Mouse (Mus musculus) hindbrain, postnatal 0 days (tissue): ENCODE measurements around the gene Slc39a8. TPM values are rescaled to one million over a fixed set of nuclear protein-coding genes. Genes with fewer than 3 reads are reported as not detected.

ENCODE experiments used
- ATAC-seq: fragments of 200-750 bp; cut with Nextera tagmentation; 2 replicates; pipeline ENCODE4 v1.8.0; 2017; ENCODE audit warnings: mild to moderate bottlenecking, moderate TSS enrichment, moderate library complexity
- DNase-seq: peaks from one replicate; pipeline ENCODE4 v3.0.0-alpha.2; 2015; ENCODE audit warnings: low spot score
- H3K27ac ChIP-seq: fragments of 300-500 bp; sonication (generic); 2 replicates; pipeline ENCODE4 v1.5.1; 2014; ENCODE audit warnings: mild to moderate bottlenecking
- H3K27me3 ChIP-seq: fragments of 300-500 bp; sonication (generic); 2 replicates; pipeline ENCODE4 v1.6.1; 2014; ENCODE audit warnings: low read length, mixed read lengths; ENCODE audit not compliant: insufficient read depth
- H3K36me3 ChIP-seq: fragments of 300-500 bp; sonication (generic); 2 replicates; pipeline ENCODE4 v1.6.1; 2014; ENCODE audit warnings: low read length, mixed read lengths; ENCODE audit not compliant: insufficient read depth
- H3K4me1 ChIP-seq: fragments of 300-500 bp; sonication (generic); 2 replicates; pipeline ENCODE4 v1.6.1; 2014; ENCODE audit warnings: antibody characterized with exemption, low read length, mixed read lengths; ENCODE audit not compliant: insufficient read depth
- H3K4me2 ChIP-seq: fragments of 300-500 bp; sonication (generic); 2 replicates; pipeline ENCODE4 v1.6.1; 2014; ENCODE audit warnings: low read depth, mild to moderate bottlenecking, low read length, moderate library complexity, mixed read lengths
- H3K4me3 ChIP-seq: fragments of 300-500 bp; sonication (generic); 2 replicates; pipeline ENCODE4 v1.5.1; 2014; ENCODE audit warnings: low read length
- H3K9ac ChIP-seq: fragments of 300-500 bp; sonication (generic); replicated peaks from 2 replicates; pipeline ENCODE4 v1.6.1; 2014; ENCODE audit warnings: mild to moderate bottlenecking, low read length, moderate library complexity, mixed read lengths
- H3K9me3 ChIP-seq: fragments of 300-500 bp; sonication (generic); 2 replicates; pipeline ENCODE4 v1.6.1; 2016; ENCODE audit warnings: low read length, mixed read lengths
- CTCF ChIP-seq: IDR thresholded peaks from 2 replicates; pipeline ENCODE4 v1.5.1; 2016; ENCODE audit warnings: antibody characterized with exemption, control low read depth, low read depth
- WGBS: fragments of 180-500 bp; shearing (Covaris S2); extraction: QIAGEN DNeasy Blood & Tissue Kit; methylation state at CpG from one replicate; pipeline ENCODE4 v1.1.7; 2014; 5-methylcytosine and 5-hydroxymethylcytosine counted together
- polyA plus RNA-seq: library from polyadenylated mRNA; unstranded; fragments of >200 nt; fragmentation: Nextera tagmentation; extraction: Ambion mirVana; gene quantifications from 2 replicates; pipeline ENCODE4 v1.2.1, GENCODE M21; 2015
- total RNA-seq: library from RNA; depleted of rRNA; stranded (reverse); fragments of >200 nt; gene quantifications from 2 replicates; pipeline ENCODE4 v1.2.3, GENCODE M21; 2014

The Slc39a8 gene
- total and polyA plus RNA-seq, 2 experiments from 2014 or later: 15.5 to 22.4 TPM

- no peaks in the 10 kb centered on the region for H3K4me1 ChIP-seq
- ATAC-seq: no peak
- no peaks in the 10 kb centered on the region for H3K36me3 ChIP-seq
- no peak overlapping the region for H3K4me3 ChIP-seq
- H3K27me3 ChIP-seq: no peaks in the 10 kb centered on the region
- DNase-seq: peak; percentile 15
- no peak for TF ChIP-seq CTCF
- H3K4me2 ChIP-seq: no peak overlapping the region
- WGBS: 28% methylated on average over 1 of the region's 1 CpGs
- H3K9me3 ChIP-seq: no peaks in the 10 kb centered on the region
- H3K9ac ChIP-seq: no peak overlapping the region
- no peak overlapping the region for H3K27ac ChIP-seq
Observed at GRCm38 (mm10) chr3:135856303-135856702, 31.2 kb downstream of the Slc39a8 start.

GRCm38 (mm10) chr3:135857134-135857533 is 32.1 kb downstream of the Slc39a8 start:
- H3K36me3 ChIP-seq: no peaks in the 10 kb centered on the region
- no peaks in the 10 kb centered on the region for H3K9me3 ChIP-seq
- H3K4me2 ChIP-seq: no peak overlapping the region
- 35% methylated on average over 5 of the region's 5 CpGs for WGBS
- no peaks in the 10 kb centered on the region for H3K27me3 ChIP-seq
- DNase-seq (peak; percentile 24), ATAC-seq (no peak)
- H3K4me1 ChIP-seq: no peaks in the 10 kb centered on the region
- TF ChIP-seq CTCF: no peak
- no peak overlapping the region for H3K4me3 ChIP-seq
- no peak overlapping the region for H3K27ac ChIP-seq
- no peak overlapping the region for H3K9ac ChIP-seq

GRCm38 (mm10) chr3:135859431-135859830 is 34.4 kb downstream of the Slc39a8 start:
- H3K9me3 ChIP-seq: no peaks in the 10 kb centered on the region
- WGBS: 66% methylated on average over 5 of the region's 5 CpGs
- ATAC-seq (no peak), DNase-seq (no peak)
- no peak overlapping the region for H3K4me2 ChIP-seq
- no peak overlapping the region for H3K27ac ChIP-seq
- no peaks in the 10 kb centered on the region for H3K27me3 ChIP-seq
- H3K9ac ChIP-seq: no peak overlapping the region
- H3K4me1 ChIP-seq: no peaks in the 10 kb centered on the region
- TF ChIP-seq CTCF: no peak
- no peaks in the 10 kb centered on the region for H3K36me3 ChIP-seq
- no peak overlapping the region for H3K4me3 ChIP-seq

GRCm38 (mm10) chr3:135862804-135863203 is 37.7 kb downstream of the Slc39a8 start:
- 56% methylated on average over 9 of the region's 9 CpGs for WGBS
- peak; percentile 80 for DNase-seq
- no peaks in the 10 kb centered on the region for H3K4me1 ChIP-seq
- no peaks in the 10 kb centered on the region for H3K9me3 ChIP-seq
- no peak overlapping the region for H3K4me3 ChIP-seq
- H3K27me3 ChIP-seq: no peaks in the 10 kb centered on the region
- peak; percentile 80 for ATAC-seq
- TF ChIP-seq CTCF: peak; percentile 81
- H3K36me3 ChIP-seq: no peaks in the 10 kb centered on the region
- H3K9ac ChIP-seq: no peak overlapping the region
- H3K27ac ChIP-seq: no peak overlapping the region
- no peak overlapping the region for H3K4me2 ChIP-seq

GRCm38 (mm10) chr3:135869041-135869440 is 44.0 kb downstream of the Slc39a8 start:
- ATAC-seq (no peak), DNase-seq (peak; percentile 15)
- no peaks in the 10 kb centered on the region for H3K9me3 ChIP-seq
- no peaks in the 10 kb centered on the region for H3K27me3 ChIP-seq
- H3K9ac ChIP-seq: no peak overlapping the region
- no peak overlapping the region for H3K4me2 ChIP-seq
- no peak overlapping the region for H3K4me3 ChIP-seq
- H3K36me3 ChIP-seq: no peaks in the 10 kb centered on the region
- no peak overlapping the region for H3K27ac ChIP-seq
- TF ChIP-seq CTCF: no peak
- WGBS: 45% methylated on average over 4 of the region's 4 CpGs
- H3K4me1 ChIP-seq: no peaks in the 10 kb centered on the region

- no peak overlapping the region for H3K4me3 ChIP-seq
- WGBS: 93% methylated on average over 5 of the region's 5 CpGs
- no peak for TF ChIP-seq CTCF
- no peaks in the 10 kb centered on the region for H3K36me3 ChIP-seq
- ATAC-seq: no peak
- no peaks in the 10 kb centered on the region for H3K9me3 ChIP-seq
- H3K4me2 ChIP-seq: no peak overlapping the region
- DNase-seq: no peak
- H3K27me3 ChIP-seq: no peaks in the 10 kb centered on the region
- H3K27ac ChIP-seq: no peak overlapping the region
- H3K4me1 ChIP-seq: no peaks in the 10 kb centered on the region
- H3K9ac ChIP-seq: no peak overlapping the region
Observed at GRCm38 (mm10) chr3:135872325-135872724, 47.2 kb downstream of the Slc39a8 start.

- H3K27ac ChIP-seq: no peak overlapping the region
- no peaks in the 10 kb centered on the region for H3K36me3 ChIP-seq
- no peak overlapping the region for H3K4me3 ChIP-seq
- H3K27me3 ChIP-seq: no peaks in the 10 kb centered on the region
- no peak for TF ChIP-seq CTCF
- WGBS: 73% methylated on average over 3 of the region's 3 CpGs
- no peak overlapping the region for H3K4me2 ChIP-seq
- H3K4me1 ChIP-seq: no peaks in the 10 kb centered on the region
- DNase-seq (no peak), ATAC-seq (no peak)
- no peaks in the 10 kb centered on the region for H3K9me3 ChIP-seq
- H3K9ac ChIP-seq: no peak overlapping the region
Observed at GRCm38 (mm10) chr3:135873596-135873995, 48.5 kb downstream of the Slc39a8 start.
